Mouse (Mus musculus): ENCODE data around the gene Cdk15.

The Cdk15 gene

GRCm38 (mm10) chr1:59380926-59381325, 124.2 kb downstream of the Cdk15 start:
- DNase-seq: no peak

DNA sequence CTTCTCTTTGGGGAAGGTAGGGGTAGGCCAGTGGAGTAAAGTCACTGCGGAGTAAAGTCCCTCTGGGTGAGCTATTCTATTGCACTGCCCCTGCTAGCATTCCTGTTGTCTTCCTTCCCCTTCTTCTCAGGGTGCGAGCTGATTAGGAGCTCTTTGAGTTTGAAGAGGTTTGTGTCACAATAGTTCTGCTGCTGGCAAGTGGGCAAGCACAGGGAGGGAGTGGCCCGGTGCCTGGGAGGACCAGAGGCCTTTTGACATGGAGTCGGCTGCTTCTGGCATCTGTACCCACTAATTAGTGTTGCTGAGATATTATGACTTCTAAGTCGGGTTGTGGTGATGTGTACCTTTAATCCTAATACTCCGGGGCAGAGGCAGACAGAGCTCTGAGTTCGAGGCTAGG, 124.8 kb downstream of the Cdk15 start:
- DNase-seq: no peak

DNA sequence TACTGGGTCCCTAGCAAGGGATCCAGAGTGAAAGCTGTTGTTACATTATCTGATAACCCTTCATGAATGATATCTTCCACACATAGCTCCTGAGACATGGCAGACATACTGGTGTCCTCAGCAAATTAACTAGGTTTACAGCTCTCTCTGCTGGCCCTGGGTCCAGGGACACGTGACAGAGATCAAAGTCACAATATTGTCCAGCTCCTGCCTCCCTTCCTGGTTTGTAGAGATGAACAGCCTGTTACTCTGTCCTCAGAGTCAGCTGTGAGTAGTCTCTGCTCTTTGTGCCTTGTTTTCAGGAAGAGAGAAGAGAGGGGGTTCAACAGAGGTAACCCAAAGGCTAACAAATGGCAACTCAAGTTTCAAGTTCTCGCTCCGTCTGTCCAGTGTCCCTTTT, 125.8 kb downstream of the Cdk15 start:
- no peak for DNase-seq

DNA sequence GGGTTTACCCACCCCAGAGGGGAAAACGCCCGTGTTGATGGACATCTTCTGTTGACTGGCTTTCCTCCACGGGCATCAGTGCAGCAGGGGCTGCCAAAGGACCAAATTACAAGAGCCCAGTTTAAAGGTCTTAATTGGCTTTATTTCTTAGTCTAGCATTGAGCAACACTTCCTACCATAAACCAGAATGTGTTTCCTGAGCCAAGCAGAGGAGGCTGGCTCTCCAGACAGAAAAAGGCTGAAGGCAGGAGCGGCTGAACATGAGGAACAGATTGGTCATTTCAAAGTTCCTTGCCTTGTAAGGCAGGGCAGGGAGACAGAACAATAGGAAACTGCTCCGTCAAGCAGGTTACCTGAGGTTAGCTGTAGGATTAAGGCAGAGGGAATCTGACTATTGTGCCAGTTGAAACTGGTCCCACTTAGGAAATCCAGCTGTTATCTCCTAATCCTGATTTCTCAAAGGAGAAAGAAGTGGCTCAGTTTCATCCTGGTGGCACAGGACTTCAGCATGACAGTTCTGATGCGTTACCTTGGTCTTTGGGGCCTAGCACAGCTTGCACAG, 126.4 kb downstream of the Cdk15 start:
- no peak for DNase-seq

DNA sequence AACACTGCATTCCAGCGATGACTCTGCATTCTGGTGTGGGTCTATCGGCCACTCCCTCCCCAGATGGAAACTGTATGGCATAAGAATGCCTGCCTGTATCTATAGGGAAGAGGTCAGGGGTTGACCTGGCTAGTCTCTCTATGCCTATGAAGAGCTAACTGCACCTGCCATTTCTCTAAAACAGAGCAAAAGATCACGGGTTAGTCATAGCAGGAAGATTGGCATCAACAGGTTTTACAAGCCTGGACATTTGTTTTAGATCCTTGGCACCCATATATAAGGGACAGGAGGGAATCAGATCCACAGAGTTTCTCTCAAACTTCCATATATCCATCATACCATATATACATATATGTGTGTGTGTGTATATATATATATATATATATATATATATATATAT, 127.7 kb downstream of the Cdk15 start:
- no peak for DNase-seq

DNA sequence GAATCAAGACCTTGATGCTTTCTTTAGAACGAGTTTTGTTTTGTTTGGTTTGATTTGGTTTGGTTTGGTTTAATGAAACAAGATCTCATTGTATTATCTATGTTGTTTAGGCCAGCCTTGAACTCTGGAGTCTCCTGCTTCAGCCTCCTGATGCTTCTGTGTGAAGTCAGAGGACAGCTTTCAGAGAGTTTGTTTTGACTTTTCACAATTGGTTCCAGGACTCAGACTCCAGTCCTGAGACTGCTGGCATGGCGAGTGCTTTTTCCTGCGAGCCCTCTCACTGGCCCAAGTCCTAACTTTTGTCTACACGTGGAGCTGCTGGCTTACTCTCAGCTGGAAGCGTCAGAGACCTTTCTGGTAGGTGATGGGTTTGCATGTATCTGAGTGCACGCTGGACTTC, 128.9 kb downstream of the Cdk15 start:
- DNase-seq: no peak

- no peak for DNase-seq
Measured at GRCm38 (mm10) chr1:59387542-59388314, 131.0 kb downstream of the Cdk15 start.

GRCm38 (mm10) chr1:59389181-59389580, 132.5 kb downstream of the Cdk15 start:
- DNase-seq: no peak

DNA sequence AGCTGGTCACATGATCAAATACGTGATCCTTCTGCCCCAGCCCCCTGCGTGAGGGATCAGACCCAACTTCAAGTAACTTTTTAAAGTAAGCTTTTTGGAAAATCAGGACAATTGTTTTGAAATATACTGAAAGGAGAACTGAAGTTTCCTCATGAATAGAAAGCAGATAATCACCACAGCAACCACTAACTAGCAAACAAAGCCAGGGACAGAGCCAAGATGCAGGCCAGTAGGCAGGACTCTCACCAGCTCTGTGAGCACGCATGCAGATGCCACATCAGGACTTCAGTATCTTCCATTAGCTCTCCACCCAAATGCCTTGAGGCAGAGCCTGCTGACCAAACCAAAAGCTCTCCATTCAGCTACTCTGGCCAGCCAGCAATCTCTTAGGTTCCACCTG, 135.0 kb downstream of the Cdk15 start:
- no peak for DNase-seq

DNA sequence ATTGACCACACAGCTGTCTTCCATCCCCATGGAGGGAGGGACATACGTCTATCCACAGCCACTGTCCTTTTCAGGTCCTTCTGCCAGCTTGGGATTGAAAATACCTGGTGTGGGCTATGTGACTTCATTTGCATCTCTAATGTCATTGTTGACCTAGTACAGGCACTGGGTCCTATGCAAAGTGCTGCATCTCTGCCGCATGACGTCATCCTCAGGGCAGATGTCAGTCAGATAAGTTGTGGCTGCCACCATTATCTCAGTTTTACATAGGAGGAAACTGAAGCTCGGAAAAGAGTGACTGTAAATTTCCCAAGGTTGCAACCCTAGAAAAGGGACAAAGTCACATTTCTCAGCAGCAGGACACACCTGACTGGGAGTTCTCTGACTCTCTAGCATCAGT, 137.4 kb downstream of the Cdk15 start:
- DNase-seq: no peak

- DNase-seq: no peak
Measured at GRCm38 (mm10) chr1:59394616-59395015, 137.9 kb downstream of the Cdk15 start.

- no peak for DNase-seq
Measured at GRCm38 (mm10) chr1:59395992-59396391, 139.3 kb downstream of the Cdk15 start.

- no peak for DNase-seq
Measured at GRCm38 (mm10) chr1:59399554-59400325, 143.0 kb downstream of the Cdk15 start.

GRCm38 (mm10) chr1:59401253-59401652, 144.5 kb downstream of the Cdk15 start:
- DNase-seq: no peak
